Mouse (Mus musculus): ENCODE data around the gene Slc26a3.

DNA sequence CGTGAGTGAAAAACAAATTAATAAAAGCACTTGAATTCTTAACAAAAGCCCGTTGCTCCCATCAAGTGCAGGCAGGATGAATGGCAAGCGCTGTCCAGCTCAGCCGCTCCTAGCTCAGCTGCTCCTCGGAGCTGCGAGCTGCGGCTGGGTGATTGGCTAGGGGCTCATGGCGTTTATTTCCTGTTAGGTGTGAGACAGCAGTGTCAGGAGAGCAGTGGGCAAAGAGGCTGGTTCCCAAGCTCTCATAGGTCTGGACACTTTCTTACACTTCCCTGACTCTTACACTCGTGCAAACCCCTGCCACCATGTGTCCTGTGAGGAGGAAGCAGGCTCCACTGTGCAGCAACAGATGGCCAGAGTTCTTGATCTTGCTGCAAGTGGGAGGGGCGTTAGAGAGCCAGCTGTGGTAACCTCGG lies 53.5 kb downstream of the Slc26a3 start:
- no peak for TF ChIP-seq CTCF (IDR thresholded peaks at IDR 0.05; ENCODE audit: low read depth, low read length)
- no peak for TF ChIP-seq POLR2A (IDR thresholded peaks at IDR 0.05; ENCODE audit: insufficient read depth, low read length)

Measured in ES-Bruce4 (cell line).